Mouse (Mus musculus) forebrain, postnatal 0 days (tissue): ENCODE data around the gene Dpm3. TPM values are rescaled to one million over a fixed set of nuclear protein-coding genes. Genes with fewer than 3 reads are reported as not detected.

ENCODE experiments used
- ATAC-seq: fragments of 200-750 bp; cut with Nextera tagmentation; 2 replicates; pipeline ENCODE4 v1.8.0; 2017; ENCODE audit warnings: mild to moderate bottlenecking, moderate library complexity
- DNase-seq: peaks from one replicate; pipeline ENCODE4 v3.0.0-alpha.2; 2015
- H3K27ac ChIP-seq: fragments of 300-500 bp; sonication (generic); 2 replicates; pipeline ENCODE4 v1.5.1; 2014; ENCODE audit warnings: low read depth, mild to moderate bottlenecking, antibody characterized with exemption, low read length, moderate library complexity, mixed read lengths
- H3K27me3 ChIP-seq: fragments of 300-500 bp; sonication (generic); 2 replicates; pipeline ENCODE4 v1.6.1; 2014; ENCODE audit warnings: mild to moderate bottlenecking, low read length, mixed read lengths; ENCODE audit not compliant: insufficient read depth
- H3K36me3 ChIP-seq: fragments of 300-500 bp; sonication (generic); 2 replicates; pipeline ENCODE4 v1.6.1; 2014; ENCODE audit warnings: mild to moderate bottlenecking, moderate library complexity; ENCODE audit not compliant: insufficient read depth
- H3K4me1 ChIP-seq: fragments of 300-500 bp; sonication (generic); 2 replicates; pipeline ENCODE4 v1.6.1; 2014; ENCODE audit warnings: antibody characterized with exemption; ENCODE audit not compliant: insufficient read depth
- H3K4me2 ChIP-seq: fragments of 300-500 bp; sonication (generic); 2 replicates; pipeline ENCODE4 v1.6.1; 2014; ENCODE audit warnings: low read depth, mild to moderate bottlenecking, moderate library complexity
- H3K4me3 ChIP-seq: fragments of 300-500 bp; sonication (generic); 2 replicates; pipeline ENCODE4 v1.5.1; 2014; ENCODE audit warnings: low read depth, low read length, mixed read lengths
- H3K9ac ChIP-seq: fragments of 300-500 bp; sonication (generic); 2 replicates; pipeline ENCODE4 v1.6.1; 2014; ENCODE audit warnings: mild to moderate bottlenecking
- H3K9me3 ChIP-seq: fragments of 300-500 bp; sonication (generic); 2 replicates; pipeline ENCODE4 v1.6.1; 2016; ENCODE audit warnings: low read length
- CTCF ChIP-seq: sonication (generic); IDR thresholded peaks from 2 replicates; pipeline ENCODE4 v1.5.1; 2016; ENCODE audit warnings: antibody characterized with exemption, control low read depth, low read depth
- WGBS: fragments of 180-500 bp; shearing (Covaris S2); extraction: QIAGEN DNeasy Blood & Tissue Kit; methylation state at CpG from one replicate; pipeline ENCODE4 v1.1.7; 2014; 5-methylcytosine and 5-hydroxymethylcytosine counted together
- polyA plus RNA-seq: library from polyadenylated mRNA; unstranded; fragments of >200 nt; fragmentation: Nextera tagmentation; extraction: Ambion mirVana; gene quantifications from 2 replicates; pipeline ENCODE4 v1.2.1, GENCODE M21; 2015
- total RNA-seq: library from RNA; depleted of rRNA; stranded (reverse); fragments of >200 nt; gene quantifications from 2 replicates; pipeline ENCODE4 v1.2.3, GENCODE M21; 2014

Gene Dpm3
- total and polyA plus RNA-seq, 2 experiments from 2014 or later: 74.9 to 160 TPM

GRCm38 (mm10) chr3:89268916-89269315 is 9.8 kb downstream of the Dpm3 start:
- 54% methylated on average over 8 of the region's 8 CpGs for whole genome bisulfite sequencing
- Histone ChIP-seq H3K4me1 (peaks cover 25% of the 10 kb centered on the region), H3K27me3 (no peaks in the 10 kb centered on the region), H3K27ac (no peak overlapping the region), H3K4me2 (peak overlapping the region; percentile 86; the same call in 1 of the 2 replicates), H3K9me3 (no peaks in the 10 kb centered on the region), H3K9ac (no peak overlapping the region), H3K4me3 (no peak overlapping the region), H3K36me3 (no peaks in the 10 kb centered on the region)
- ATAC-seq (no peak), DNase-seq (no peak)
- TF ChIP-seq CTCF: no peak

- Histone ChIP-seq H3K4me3 (peak within 1 kb of the TSS; percentile 56), H3K27ac (peak within 1 kb of the TSS; percentile 74), H3K4me2 (peak within 1 kb of the TSS; percentile 86), H3K9me3 (no peaks in the 10 kb centered on the region), H3K4me1 (peaks cover 25% of the 10 kb centered on the region), H3K9ac (peak within 1 kb of the TSS; percentile 70), H3K27me3 (no peaks in the 10 kb centered on the region), H3K36me3 (no peaks in the 10 kb centered on the region)
- DNase-seq: peak; percentile 87
- 3% methylated on average over 39 of the region's 39 CpGs for WGBS
- ATAC-seq: peak; percentile 80
- peak; percentile 71 for TF ChIP-seq CTCF
Observed at GRCm38 (mm10) chr3:89270051-89270755, 11.0 kb downstream of the Dpm3 start, which contains the start of gene Slc50a1. Gene Slc50a1, minus strand, starts transcription at chr3:89270570.

- Histone ChIP-seq H3K4me3 (peak overlapping the region; percentile 56; the same call in 1 of the 2 replicates), H3K27ac (peak overlapping the region; percentile 74; the same call in 1 of the 2 replicates), H3K4me2 (peak overlapping the region; percentile 86), H3K4me1 (peaks cover 22% of the 10 kb centered on the region), H3K27me3 (no peaks in the 10 kb centered on the region), H3K9me3 (no peaks in the 10 kb centered on the region), H3K36me3 (no peaks in the 10 kb centered on the region), H3K9ac (peak overlapping the region; percentile 70; the same call in 1 of the 2 replicates)
- no peak for ATAC-seq
- DNase-seq: peak; percentile 33
- TF ChIP-seq CTCF: no peak
- 43% methylated on average over 6 of the region's 6 CpGs for WGBS
Observed at GRCm38 (mm10) chr3:89270891-89271290, 11.7 kb downstream of the Dpm3 start.

- no peak overlapping the region for H3K27ac ChIP-seq
- ATAC-seq (no peak), DNase-seq (no peak)
- H3K36me3 ChIP-seq: no peaks in the 10 kb centered on the region
- H3K4me2 ChIP-seq: no peak overlapping the region
- WGBS: 54% methylated on average over 6 of the region's 6 CpGs
- no peaks in the 10 kb centered on the region for H3K9me3 ChIP-seq
- no peak overlapping the region for H3K4me3 ChIP-seq
- no peaks in the 10 kb centered on the region for H3K27me3 ChIP-seq
- H3K4me1 ChIP-seq: peaks cover 19% of the 10 kb centered on the region
- no peak for TF ChIP-seq CTCF
- H3K9ac ChIP-seq: no peak overlapping the region
Observed at GRCm38 (mm10) chr3:89271760-89272159, 12.6 kb downstream of the Dpm3 start.

- Histone ChIP-seq H3K36me3 (no peaks in the 10 kb centered on the region), H3K27ac (no peak overlapping the region), H3K4me2 (no peak overlapping the region), H3K4me3 (no peak overlapping the region), H3K9ac (no peak overlapping the region), H3K4me1 (0 out of 2 replicates have a peak, but pooled peaks cover 8% of the 10 kb centered on the region), H3K27me3 (no peaks in the 10 kb centered on the region), H3K9me3 (no peaks in the 10 kb centered on the region)
- no peak for ATAC-seq
- DNase-seq: no peak
- WGBS: 94% methylated on average over 13 of the region's 13 CpGs
- TF ChIP-seq CTCF: no peak
Observed at GRCm38 (mm10) chr3:89276061-89276460, 16.9 kb downstream of the Dpm3 start.

GRCm38 (mm10) chr3:89277281-89278021 is 18.3 kb downstream of the Dpm3 start:
- 56% methylated on average over 14 of the region's 14 CpGs for WGBS
- DNase-seq (no peak), ATAC-seq (no peak)
- Histone ChIP-seq H3K36me3 (no peaks in the 10 kb centered on the region), H3K4me2 (no peak overlapping the region), H3K27me3 (no peaks in the 10 kb centered on the region), H3K4me3 (no peak overlapping the region), H3K4me1 (0 out of 2 replicates have a peak, but pooled peaks cover 9% of the 10 kb centered on the region), H3K9me3 (no peaks in the 10 kb centered on the region), H3K27ac (no peak overlapping the region), H3K9ac (no peak overlapping the region)
- no peak for TF ChIP-seq CTCF

GRCm38 (mm10) chr3:89278107-89278506 is 18.9 kb downstream of the Dpm3 start:
- H3K9ac ChIP-seq: no peak overlapping the region
- no peak for TF ChIP-seq CTCF
- WGBS: 86% methylated on average over 7 of the region's 7 CpGs
- ATAC-seq (no peak), DNase-seq (no peak)
- H3K27ac ChIP-seq: no peak overlapping the region
- H3K9me3 ChIP-seq: no peaks in the 10 kb centered on the region
- H3K4me2 ChIP-seq: peak overlapping the region; percentile 91
- 0 out of 2 replicates have a peak, but pooled peaks cover 9% of the 10 kb centered on the region for H3K4me1 ChIP-seq
- H3K4me3 ChIP-seq: no peak overlapping the region
- no peaks in the 10 kb centered on the region for H3K36me3 ChIP-seq
- H3K27me3 ChIP-seq: no peaks in the 10 kb centered on the region
